Mouse (Mus musculus) cerebellum, adult 11-12 months (tissue): ENCODE measurements around the gene Tmed10.

Experiments used
- DNase-seq: peaks from one replicate; pipeline ENCODE4 v3.0.0; 2022

Tmed10 gene

GRCm38 (mm10) chr12:85374561-85375272 lies at the start of gene Tmed10:
Tmed10 (minus strand) TSS chr12:85374847.
- peak; percentile 88 for DNase-seq

DNA sequence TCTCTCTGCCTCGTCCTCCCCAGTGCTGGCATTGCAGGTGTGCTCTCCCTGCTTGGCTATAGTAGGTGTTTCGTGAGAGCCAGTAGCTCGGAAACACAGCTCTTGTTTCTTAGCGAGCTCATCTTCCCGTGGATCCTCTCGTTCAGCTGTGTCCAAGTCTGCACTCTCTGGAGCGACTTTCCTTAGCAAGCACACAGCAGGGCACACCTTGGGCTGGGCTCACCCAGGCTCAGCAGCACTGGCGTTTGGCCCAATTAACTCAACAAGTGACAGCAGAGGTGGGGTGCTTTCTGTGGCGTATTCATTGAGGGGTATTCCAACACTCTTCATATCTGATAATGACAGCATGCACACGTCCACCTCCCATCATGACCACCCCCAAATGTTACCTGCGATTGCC lies 48.6 kb upstream of the Tmed10 start:
- no peak for DNase-seq

- DNase-seq = no peak
These were observed 47.9 kb upstream of the Tmed10 start for GRCm38 (mm10) chr12:85422536-85422935.

- no peak for DNase-seq
These were observed 46.3 kb upstream of the Tmed10 start for GRCm38 (mm10) chr12:85420945-85421344.

DNA sequence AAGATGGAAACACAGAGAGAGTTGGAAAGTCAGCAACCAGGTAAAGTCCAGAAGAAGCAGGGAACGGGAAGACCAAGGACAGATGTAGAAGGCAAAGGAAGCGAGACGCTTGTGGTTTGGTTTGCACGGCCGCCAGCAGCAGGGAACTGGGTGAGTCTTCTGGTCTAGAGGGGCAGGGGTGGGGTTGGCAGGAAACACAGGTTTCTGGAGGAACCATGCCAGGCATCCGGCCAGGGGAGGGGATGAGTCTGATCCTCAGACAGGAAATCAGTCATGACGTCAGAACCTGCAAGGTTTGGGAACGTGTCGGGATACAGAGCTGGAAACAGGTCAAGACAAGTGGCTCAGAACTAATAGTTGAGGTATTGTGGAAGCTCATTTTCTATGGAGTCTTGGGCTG lies 43.2 kb upstream of the Tmed10 start:
- DNase-seq = no peak

GRCm38 (mm10) chr12:85416298-85416697 lies 41.7 kb upstream of the Tmed10 start:
- no peak for DNase-seq

GRCm38 (mm10) chr12:85415876-85416275 lies 41.2 kb upstream of the Tmed10 start:
- DNase-seq = no peak

DNA sequence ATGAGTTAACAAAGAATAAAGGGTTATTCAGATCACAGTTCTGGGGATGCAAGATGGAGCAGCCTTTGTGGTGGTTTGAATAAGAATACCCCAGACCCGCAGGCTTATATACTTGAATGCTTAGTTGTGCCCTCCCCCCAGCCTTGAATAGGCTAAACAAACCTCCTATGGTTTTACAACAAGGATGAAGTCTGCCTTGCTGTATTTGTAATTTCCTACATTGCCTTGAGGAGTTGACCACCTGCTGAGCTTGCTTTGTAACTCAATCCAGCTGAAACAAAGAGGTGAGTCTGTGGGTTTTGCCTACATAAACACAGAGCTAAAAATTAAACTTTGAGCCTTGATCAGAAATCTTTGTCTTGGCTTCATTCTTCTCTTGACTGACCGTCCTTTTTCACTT lies 36.5 kb upstream of the Tmed10 start:
- DNase-seq = no peak

- DNase-seq = no peak
These were observed 23.3 kb upstream of the Tmed10 start for GRCm38 (mm10) chr12:85397960-85398272.

DNA sequence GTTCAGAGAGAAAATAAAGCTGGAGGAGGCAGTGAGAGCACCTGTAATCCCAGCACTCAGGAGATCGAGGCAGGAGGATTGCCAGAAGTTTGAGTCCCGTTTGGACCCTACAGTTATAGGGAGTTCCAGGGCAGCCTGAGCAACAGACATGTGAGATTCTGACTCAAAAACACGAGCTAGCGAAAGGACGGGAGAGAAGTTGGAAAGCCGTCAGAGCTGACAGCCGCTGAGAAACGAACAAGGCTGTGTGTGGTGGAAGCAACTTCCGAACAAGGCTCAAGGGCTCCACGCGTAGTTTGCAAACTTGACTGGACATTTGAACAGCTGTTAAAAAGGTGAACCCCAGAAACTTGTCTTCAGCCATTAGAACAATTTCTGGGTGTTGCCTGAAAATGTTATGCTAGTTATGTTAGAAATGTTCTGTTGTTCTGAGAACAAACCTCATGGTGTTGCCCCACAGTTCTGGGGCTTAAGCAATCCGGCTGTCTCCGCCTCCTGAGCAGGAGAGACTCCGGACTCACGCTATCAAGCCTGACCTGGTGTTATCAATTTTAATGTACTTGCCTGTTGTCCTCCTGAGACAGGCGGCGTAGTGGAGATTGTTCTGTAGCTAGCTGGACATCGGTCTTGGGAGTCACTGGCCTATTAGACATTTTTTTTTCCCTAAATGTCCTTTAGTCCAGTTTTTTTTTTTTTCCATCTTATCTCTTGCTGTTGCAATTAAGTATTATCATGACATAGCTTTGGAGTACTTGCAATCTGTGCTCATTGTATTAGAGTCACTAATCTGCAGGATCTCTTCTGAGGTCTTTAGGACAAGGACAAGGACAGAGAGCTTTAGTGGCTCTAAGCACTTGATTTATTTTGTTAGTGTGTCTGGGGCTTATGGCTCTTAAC lies 22.7 kb upstream of the Tmed10 start:
- no peak for DNase-seq

GRCm38 (mm10) chr12:85393981-85394380 lies 19.3 kb upstream of the Tmed10 start:
- DNase-seq = no peak

DNA sequence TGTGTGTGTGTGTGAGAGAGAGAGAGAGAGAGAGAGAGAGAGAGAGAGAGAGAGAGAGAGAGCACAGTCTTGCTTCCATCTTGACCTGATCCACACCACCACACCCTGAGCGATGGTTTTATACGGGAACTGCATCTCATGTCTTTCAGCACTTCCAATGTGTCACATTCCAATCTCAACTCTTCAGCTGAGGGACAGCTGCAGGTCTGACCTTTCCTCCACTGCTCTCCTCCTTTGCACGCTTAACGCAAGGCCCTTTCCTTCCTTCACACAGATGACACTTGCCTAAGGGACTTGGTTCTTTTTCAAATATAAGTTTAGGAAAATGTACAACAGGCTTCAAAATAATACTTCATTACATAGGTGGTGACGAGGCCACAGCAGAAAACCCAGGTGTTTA lies 18.9 kb upstream of the Tmed10 start:
- DNase-seq = no peak

GRCm38 (mm10) chr12:85391148-85391547 lies 16.5 kb upstream of the Tmed10 start:
- DNase-seq = no peak

DNA sequence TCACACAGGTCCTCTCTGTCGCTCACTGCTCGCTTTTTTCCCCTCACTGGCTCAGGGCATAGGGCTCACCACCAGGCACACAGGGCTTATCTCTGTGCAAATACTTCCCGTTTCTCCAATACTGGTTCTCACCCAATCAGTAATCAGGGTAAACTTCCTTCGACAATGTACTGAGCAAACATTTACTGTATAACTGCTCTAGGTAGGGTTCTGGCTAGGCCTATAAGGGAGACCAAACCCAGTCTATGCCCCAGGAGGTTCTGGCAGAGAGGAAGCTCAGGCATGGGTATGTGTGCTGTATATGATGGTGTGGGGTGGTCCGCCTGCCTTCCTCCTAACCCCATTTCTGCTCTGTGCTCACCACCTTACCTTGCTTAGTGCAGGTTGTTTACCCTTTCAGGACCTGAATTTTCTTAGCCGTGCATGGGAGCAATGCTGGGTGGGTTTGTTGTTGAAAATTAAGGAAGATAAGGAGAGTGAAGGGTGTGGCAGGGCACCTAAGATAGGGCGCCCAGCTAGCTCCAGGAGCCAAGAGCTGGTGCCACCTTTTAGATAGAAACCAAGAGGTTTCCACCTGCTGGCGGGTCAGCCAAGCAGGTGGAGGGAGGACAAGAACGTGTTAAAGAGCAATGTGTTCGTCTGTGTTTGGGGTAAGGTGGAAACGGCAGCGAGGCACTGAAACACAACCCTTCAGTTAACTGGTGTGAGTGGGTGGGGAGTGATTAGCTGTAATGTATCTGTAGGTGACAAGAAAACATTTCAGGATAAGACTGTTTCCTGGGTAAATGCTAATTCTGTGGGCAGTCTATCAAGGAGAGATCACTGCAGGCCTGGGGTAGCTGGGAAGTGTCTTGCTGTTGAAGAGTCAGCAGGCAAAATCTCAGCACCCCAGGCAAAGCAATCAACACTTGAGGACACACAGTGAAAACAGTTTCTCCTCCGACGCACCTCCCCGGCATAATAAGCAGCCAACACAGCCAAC lies 14.8 kb upstream of the Tmed10 start:
- no peak for DNase-seq

DNA sequence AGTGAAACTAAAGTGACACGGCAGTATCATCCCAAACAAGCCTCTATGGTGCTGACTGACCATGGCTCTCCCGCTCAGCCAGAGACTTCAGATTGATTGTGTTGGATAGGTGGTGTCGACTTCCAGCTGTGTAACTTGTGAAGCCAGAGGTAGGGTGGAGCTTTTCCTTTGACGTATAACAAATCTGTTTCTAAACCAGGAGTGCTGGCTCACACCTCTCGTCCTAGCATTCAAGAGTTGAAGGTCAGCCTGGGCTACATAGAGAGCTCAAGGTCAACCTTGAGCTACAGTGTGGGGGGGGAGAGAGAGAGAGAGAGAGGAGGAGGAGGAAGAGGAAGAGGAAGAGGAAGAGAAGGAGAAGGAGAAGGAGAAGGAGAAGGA lies 11.3 kb upstream of the Tmed10 start:
- no peak for DNase-seq

GRCm38 (mm10) chr12:85385329-85385994 lies 10.8 kb upstream of the Tmed10 start:
- DNase-seq = no peak

DNA sequence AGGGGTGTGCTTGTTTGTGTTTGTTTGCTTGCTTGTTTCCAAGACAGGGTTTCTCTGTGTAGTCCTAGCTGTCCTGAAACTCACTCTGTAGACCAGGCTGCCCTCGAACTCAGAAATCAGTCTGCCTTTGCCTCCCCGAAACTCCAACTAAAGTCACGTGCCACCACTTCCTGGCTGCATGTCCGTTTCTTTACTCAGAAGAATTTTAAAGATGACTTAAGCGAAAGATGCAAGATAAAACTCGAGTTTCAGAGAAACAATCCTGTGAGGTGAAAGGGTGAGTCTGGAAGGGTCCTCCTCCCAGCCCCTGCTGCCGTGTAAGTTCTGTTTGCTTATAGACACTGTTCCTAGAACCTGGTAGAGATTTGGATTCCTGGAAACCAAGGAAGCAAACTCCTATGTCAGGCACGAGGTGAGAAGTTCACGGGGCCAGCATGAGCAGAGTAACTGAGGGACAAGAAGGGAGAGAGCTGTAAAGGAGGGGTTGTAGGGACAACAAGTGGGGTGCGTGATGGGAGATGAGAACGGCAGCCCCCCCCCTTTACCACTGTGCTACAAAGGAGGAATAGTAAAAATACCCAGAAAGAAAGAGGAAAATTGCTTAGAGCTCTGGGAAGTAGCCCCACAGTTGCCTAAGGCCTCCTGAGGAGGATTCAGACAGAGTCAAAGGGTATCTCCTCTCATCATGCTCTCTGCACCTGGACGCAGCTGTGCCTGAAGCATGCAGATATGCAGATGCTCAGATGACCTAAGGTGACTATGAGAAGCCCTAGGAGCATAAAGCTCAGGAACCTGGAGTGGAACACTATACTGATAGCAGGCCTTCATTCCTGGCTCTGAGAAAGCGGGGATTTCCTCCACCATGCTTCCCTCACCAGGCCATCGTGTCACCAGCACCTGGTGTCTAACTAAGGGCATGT lies 8.4 kb upstream of the Tmed10 start:
- DNase-seq = no peak

DNA sequence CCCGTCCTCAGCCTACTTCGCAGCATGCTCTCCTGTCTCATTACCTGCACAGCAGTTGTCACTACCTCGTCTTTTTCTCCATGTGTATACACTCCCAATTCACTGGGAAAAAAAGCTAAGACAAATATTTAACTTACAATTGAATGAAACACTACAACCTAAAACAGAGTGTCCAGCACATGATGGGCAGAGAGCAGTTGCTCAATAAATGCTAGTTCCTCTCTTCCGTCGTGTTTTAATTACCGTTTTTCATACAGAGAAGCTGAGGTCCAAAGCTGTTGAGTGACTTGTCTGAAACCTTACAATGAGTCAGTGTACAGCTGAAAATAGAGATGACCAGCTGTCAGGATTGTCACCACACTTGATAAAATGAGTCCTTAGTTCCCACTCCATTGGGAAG lies 6.9 kb upstream of the Tmed10 start:
- no peak for DNase-seq

DNA sequence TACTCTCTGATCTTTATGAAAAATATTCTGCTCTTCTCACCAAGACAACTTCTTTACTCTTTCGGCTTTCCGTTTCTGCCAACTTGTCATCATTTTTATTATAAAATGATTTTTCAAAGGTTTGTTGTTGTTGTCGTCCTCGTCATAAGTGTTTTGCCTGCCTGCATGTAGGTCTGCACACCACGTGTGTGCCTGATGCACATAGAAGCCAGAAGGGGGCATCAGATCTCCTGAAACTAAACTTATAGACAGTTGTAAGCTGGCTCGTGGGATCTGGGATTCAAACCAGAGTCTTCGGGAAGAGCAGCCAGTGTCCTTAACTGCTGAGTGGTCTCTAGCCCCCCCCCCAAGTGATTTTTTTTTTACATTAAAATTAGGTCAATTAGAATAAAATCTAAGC lies 6.3 kb upstream of the Tmed10 start:
- DNase-seq = no peak

- DNase-seq = no peak
These were observed 5.7 kb upstream of the Tmed10 start for GRCm38 (mm10) chr12:85380308-85380707.

DNA sequence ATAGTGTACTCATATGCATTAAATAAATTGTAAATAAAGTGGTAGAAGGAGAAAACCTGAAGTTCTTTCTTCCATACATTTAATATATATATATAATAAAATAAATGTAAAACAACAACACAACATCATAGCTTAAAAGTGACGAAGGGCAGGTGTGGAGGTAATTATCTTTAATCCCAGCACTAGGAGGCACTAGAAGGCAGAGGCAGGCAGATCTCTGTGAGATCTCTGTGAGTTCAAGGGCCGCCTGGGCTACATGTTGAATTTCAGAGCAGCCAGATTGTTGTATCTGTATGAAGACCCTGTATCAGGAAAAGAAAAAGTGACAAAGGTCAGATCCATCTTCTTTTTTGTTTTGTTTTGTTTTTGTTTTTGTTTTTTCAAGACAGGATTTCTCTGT lies 3.6 kb upstream of the Tmed10 start:
- no peak for DNase-seq
